Mouse (Mus musculus) thymus, adult 2 months (tissue): Measurements from ENCODE around the gene Tulp2. TPM values are rescaled to one million over a fixed set of nuclear protein-coding genes. Genes with fewer than 3 reads are reported as not detected.
"Not testable (repeated sequence)": the region's sequence is repeated elsewhere in the genome, so short reads cannot be mapped to it uniquely, and the experiment has no call there.

Experiments used
- DNase-seq: peaks from one replicate; pipeline ENCODE4 v3.0.0; 2021
- H3K27ac ChIP-seq: fragments of 200-500 bp; 2 replicates; pipeline ENCODE4 v1.5.1; 2012; ENCODE audit warnings: low read length, control low read depth; ENCODE audit not compliant: control insufficient read depth, insufficient read depth
- H3K27me3 ChIP-seq: fragments of 200-500 bp; 2 replicates; pipeline ENCODE4 v1.6.1; 2012; ENCODE audit warnings: mild to moderate bottlenecking, low read length, moderate library complexity, mixed read lengths; ENCODE audit not compliant: control insufficient read depth, insufficient read depth
- H3K36me3 ChIP-seq: fragments of 200-500 bp; 2 replicates; pipeline ENCODE4 v1.6.1; 2012; ENCODE audit warnings: mild to moderate bottlenecking, low read length, moderate library complexity; ENCODE audit not compliant: control insufficient read depth, insufficient read depth
- H3K4me1 ChIP-seq: fragments of 200-500 bp; replicated peaks from 2 replicates; pipeline ENCODE4 v1.6.1; 2012; ENCODE audit warnings: low read length; ENCODE audit not compliant: control insufficient read depth, insufficient read depth
- H3K4me3 ChIP-seq: fragments of 200-500 bp; 2 replicates; pipeline ENCODE4 v1.5.1; 2012; ENCODE audit warnings: mild to moderate bottlenecking, low read length, control low read depth, moderate library complexity; ENCODE audit not compliant: control insufficient read depth, insufficient read depth
- CTCF ChIP-seq: fragments of 200-500 bp; IDR thresholded peaks from 2 replicates; pipeline ENCODE4 v1.5.1; 2012; ENCODE audit warnings: mild to moderate bottlenecking, control low read depth, low read length, moderate library complexity, borderline replicate concordance; ENCODE audit not compliant: control insufficient read depth, poor library complexity, insufficient read depth; ENCODE audit errors: extremely low read depth
- POLR2A ChIP-seq: fragments of 200-500 bp; IDR thresholded peaks from 2 replicates; pipeline ENCODE4 v1.6.1; 2012; ENCODE audit warnings: mild to moderate bottlenecking, low read length, control low read depth, moderate library complexity; ENCODE audit not compliant: control insufficient read depth, poor library complexity, insufficient read depth; ENCODE audit errors: extremely low read depth
- WGBS: fragments of 180-500 bp; shearing (Covaris S2); methylation state at CpG from one replicate; pipeline ENCODE4 v1.1.7; 2018; 5-methylcytosine and 5-hydroxymethylcytosine counted together
- polyA plus RNA-seq: library from polyadenylated mRNA; depleted of rRNA; stranded (reverse); fragments of >200 nt; gene quantifications from 2 replicates; pipeline ENCODE4 v1.2.3, GENCODE M21; 2012

Gene Tulp2
- polyA plus RNA-seq, 1 experiment: 3.0 TPM

DNA sequence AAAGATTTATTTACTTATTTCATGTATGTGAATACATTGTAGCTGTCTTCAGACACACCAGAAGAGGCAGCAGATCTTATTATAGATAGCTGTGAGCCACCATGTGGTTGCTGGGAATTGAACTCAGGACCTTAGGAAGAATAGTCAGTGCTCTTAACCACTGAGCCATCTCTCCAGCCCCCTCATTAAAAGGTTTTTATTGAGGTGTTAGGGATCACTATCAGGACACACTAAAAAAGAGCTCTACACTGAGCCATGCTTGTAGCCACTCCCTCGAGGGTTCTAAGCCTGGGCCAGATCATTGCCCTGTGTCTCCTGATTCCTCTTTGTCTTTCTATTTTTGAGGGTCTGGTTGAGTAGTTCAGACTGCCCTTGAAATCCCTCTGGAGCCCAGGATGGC, 5.2 kb upstream of the Tulp2 start:
- DNase-seq: no peak
- Histone ChIP-seq H3K36me3 (no peaks in the 10 kb centered on the region), H3K27me3 (no peaks in the 10 kb centered on the region), H3K4me1 (no peaks in the 10 kb centered on the region), H3K4me3 (no peak overlapping the region), H3K27ac (no peak overlapping the region)
- 68% methylated on average over 1 of the region's 1 CpGs for WGBS
- TF ChIP-seq POLR2A (no peak), CTCF (no peak)

DNA sequence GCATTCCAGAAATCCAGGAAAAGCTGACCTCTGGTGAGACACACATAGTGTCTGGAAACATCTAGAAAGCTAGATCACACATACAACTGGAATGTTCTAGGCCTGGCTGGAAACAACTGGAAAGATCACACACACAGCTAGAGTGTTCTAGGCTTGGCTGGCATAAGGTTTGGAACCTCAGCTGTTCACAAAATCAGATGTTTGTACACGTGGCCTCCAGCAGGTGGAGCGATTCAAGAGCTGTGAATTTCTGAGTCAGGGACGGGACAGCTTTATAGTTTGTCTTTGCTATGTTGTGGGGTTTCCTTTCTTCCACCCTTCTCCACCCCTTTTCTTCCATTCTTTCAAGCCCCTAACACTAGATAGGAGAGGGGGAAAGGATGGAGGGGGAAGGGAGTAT, 4.7 kb upstream of the Tulp2 start:
- no peaks in the 10 kb centered on the region for H3K36me3 ChIP-seq
- TF ChIP-seq CTCF (no peak), POLR2A (no peak)
- H3K4me3 ChIP-seq: no peak overlapping the region
- H3K27ac ChIP-seq: no peak overlapping the region
- WGBS: 2% methylated on average over 3 of the region's 3 CpGs
- H3K27me3 ChIP-seq: no peaks in the 10 kb centered on the region
- no peaks in the 10 kb centered on the region for H3K4me1 ChIP-seq
- DNase-seq: peak; percentile 69

DNA sequence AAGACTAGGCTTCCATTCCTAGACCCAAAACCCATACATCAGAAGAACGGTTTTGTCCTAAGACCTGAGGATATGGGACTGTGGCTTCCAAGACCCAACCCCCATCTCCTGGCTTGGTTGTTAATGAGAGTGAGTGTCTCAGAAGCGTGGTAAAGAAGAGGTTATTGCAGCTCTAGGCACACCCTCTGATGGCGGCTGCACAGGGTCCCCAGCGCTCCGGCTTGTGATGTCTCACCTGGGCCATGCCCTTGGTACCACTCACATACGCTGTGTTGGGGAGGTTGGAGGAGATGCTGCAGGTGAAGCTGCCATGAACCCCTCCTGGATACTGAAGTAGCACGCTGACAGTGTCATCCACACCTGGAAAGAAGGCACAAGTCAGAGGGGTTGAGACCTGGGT, 2.9 kb upstream of the Tulp2 start:
- no peaks in the 10 kb centered on the region for H3K36me3 ChIP-seq
- no peak overlapping the region for H3K4me3 ChIP-seq
- no peaks in the 10 kb centered on the region for H3K27me3 ChIP-seq
- no peak overlapping the region for H3K27ac ChIP-seq
- TF ChIP-seq CTCF (no peak), POLR2A (no peak)
- WGBS: 98% methylated on average over 7 of the region's 7 CpGs
- no peaks in the 10 kb centered on the region for H3K4me1 ChIP-seq
- no peak for DNase-seq

DNA sequence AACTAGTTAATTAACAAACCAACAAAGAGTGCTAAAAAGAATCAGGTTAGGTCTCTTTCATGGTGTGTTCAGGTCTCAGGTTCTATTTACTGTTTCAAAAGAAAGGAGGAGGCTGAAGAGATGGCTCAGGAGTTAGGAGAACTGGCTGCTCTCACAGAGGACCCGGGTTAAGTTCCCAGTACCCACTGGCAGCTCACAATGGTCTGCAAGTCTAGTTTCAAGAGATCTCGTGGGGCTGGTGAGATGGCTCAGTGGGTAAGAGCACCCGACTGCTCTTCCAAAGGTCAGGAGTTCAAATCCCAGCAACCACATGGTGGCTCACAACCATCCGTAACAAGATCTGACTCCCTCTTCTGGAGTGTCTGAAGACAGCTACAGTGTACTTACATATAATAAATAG, 1.4 kb upstream of the Tulp2 start:
- not testable (repeated sequence) for H3K27ac ChIP-seq, H3K4me3 ChIP-seq

DNA sequence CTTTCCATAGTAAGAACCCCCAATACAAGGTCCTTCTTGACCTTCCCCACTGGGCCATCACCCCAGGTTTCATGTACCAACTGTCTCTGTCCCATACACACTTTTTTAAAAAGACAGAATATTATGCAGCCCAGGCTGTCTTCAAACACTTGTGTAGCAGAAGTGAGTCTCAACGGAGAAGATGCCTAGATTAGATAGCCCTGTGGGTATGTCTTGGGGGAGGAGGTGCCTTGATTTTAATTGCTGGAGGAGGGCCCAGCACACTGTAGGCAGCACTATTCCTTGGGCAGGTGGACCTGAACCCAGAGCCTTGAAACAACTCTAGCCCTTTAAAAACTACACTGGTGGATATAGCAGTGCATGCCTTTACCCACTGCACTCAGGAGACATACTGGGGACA, 489 bp downstream of the Tulp2 start:
- DNase-seq: no peak
- Histone ChIP-seq H3K4me1 (no peaks in the 10 kb centered on the region), H3K27ac (no peak overlapping the region), H3K36me3 (no peaks in the 10 kb centered on the region), H3K4me3 (no peak overlapping the region), H3K27me3 (no peaks in the 10 kb centered on the region)
- TF ChIP-seq POLR2A (no peak), CTCF (no peak)
- WGBS: 76% methylated on average over 1 of the region's 1 CpGs

More for the DNA sequence above, 1.4 kb upstream of the Tulp2 start:
- not testable (repeated sequence) for H3K36me3 ChIP-seq, DNase-seq, H3K27me3 ChIP-seq, H3K4me1 ChIP-seq
- 87% methylated on average over 4 of the region's 4 CpGs for WGBS

DNA sequence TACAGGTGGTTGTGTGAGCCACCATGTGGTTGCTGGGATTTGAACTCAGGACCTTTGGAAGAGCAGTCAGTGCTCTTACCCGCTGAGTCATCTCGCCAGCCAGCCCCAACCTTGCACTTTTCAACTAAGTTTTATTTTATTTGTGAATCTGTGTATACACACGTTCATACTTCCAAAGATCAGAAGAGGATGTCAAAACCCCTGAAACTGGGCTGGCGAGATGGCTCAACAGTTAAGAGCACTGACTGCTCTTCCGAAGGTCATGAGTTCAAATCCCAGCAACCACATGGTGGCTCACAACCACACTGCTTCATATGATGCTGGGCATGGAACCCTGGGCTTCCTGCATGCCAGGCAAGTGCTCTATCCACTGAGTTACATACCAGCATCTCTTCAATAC, 3.3 kb downstream of the Tulp2 start:
- H3K27me3 ChIP-seq, DNase-seq, H3K4me1 ChIP-seq, H3K36me3 ChIP-seq, H3K27ac ChIP-seq, H3K4me3 ChIP-seq: not testable (repeated sequence)
- WGBS: 94% methylated on average over 5 of the region's 5 CpGs

DNA sequence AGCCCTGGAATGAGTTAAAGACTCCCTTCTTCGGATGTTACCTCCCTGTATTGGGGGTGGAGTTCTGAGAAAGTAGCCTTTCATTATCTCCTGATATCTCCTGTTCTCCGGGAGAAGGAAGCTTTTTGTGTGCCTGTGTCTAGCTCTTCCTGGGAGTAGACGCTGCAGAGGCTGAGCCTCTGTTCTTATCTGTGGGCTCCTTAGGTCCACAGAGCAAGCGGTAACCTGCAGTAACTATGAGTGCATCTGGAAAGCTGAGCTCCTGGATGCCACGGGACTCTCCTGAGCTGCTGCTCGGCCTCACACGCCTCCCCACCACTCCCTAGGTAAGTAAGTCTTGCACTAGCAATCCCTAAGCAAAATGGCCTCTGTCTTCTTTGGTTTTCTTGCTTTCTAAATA, 4.5 kb downstream of the Tulp2 start:
- Histone ChIP-seq H3K4me1 (peaks cover 8% of the 10 kb centered on the region), H3K27me3 (no peaks in the 10 kb centered on the region), H3K27ac (no peak overlapping the region), H3K4me3 (no peak overlapping the region), H3K36me3 (no peaks in the 10 kb centered on the region)
- 87% methylated on average over 7 of the region's 7 CpGs for WGBS
- no peak for DNase-seq
- TF ChIP-seq CTCF: no peak
- no peak for TF ChIP-seq POLR2A
